Mouse (Mus musculus) forebrain, embryonic 14.5 days (tissue): ENCODE measurements around the gene Ogfod1. TPM values are rescaled to one million over a fixed set of nuclear protein-coding genes. Genes with fewer than 3 reads are reported as not detected.

Experiments
- ATAC-seq: fragments of 200-750 bp; cut with Nextera tagmentation; 2 replicates; pipeline ENCODE4 v1.8.0; 2017; ENCODE audit warnings: mild to moderate bottlenecking, moderate library complexity
- DNase-seq: peaks from one replicate; pipeline ENCODE4 v3.0.0-alpha.2; 2015; ENCODE audit warnings: low spot score
- H3K27ac ChIP-seq: fragments of 300-500 bp; sonication (generic); 2 replicates; pipeline ENCODE4 v1.5.1; 2014; ENCODE audit warnings: low read depth, mild to moderate bottlenecking, control low read depth, low read length, moderate library complexity
- H3K27me3 ChIP-seq: fragments of 300-500 bp; sonication (generic); replicated peaks from 2 replicates; pipeline ENCODE4 v1.6.1; 2014; ENCODE audit warnings: low read length, control low read depth, mixed read lengths; ENCODE audit not compliant: control insufficient read depth, insufficient read depth
- H3K36me3 ChIP-seq: fragments of 300-500 bp; sonication (generic); 2 replicates; pipeline ENCODE4 v1.6.1; 2014; ENCODE audit warnings: low read length, control low read depth; ENCODE audit not compliant: control insufficient read depth, insufficient read depth
- H3K4me1 ChIP-seq: fragments of 300-500 bp; sonication (generic); 2 replicates; pipeline ENCODE4 v1.6.1; 2014; ENCODE audit warnings: antibody characterized with exemption, low read length, control low read depth; ENCODE audit not compliant: control insufficient read depth, insufficient read depth
- H3K4me2 ChIP-seq: fragments of 300-500 bp; sonication (generic); 2 replicates; pipeline ENCODE4 v1.6.1; 2014; ENCODE audit warnings: mild to moderate bottlenecking, control low read depth, low read length
- H3K4me3 ChIP-seq: fragments of 300-500 bp; sonication (generic); 2 replicates; pipeline ENCODE4 v1.5.1; 2014; ENCODE audit warnings: low read depth, low read length, control low read depth
- H3K9ac ChIP-seq: fragments of 300-500 bp; sonication (generic); 2 replicates; pipeline ENCODE4 v1.6.1; 2014; ENCODE audit warnings: mild to moderate bottlenecking, low read length, control low read depth, moderate library complexity
- H3K9me3 ChIP-seq: fragments of 300-500 bp; sonication (generic); replicated peaks from 2 replicates; pipeline ENCODE4 v1.6.1; 2016; ENCODE audit warnings: low read length, control low read depth, mixed read lengths; ENCODE audit not compliant: control insufficient read depth
- WGBS: fragments of 180-500 bp; shearing (Covaris S2); extraction: QIAGEN DNeasy Blood & Tissue Kit; methylation state at CpG from one replicate; pipeline ENCODE4 v1.1.7; 2014; 5-methylcytosine and 5-hydroxymethylcytosine counted together
- polyA plus RNA-seq: library from polyadenylated mRNA; unstranded; fragments of >200 nt; fragmentation: Nextera tagmentation; extraction: Ambion mirVana; gene quantifications from 2 replicates; pipeline ENCODE4 v1.2.1, GENCODE M21; 2014

The Ogfod1 gene
- polyA plus RNA-seq, 1 experiment from 2014 or later, result 9.8 TPM

DNA sequence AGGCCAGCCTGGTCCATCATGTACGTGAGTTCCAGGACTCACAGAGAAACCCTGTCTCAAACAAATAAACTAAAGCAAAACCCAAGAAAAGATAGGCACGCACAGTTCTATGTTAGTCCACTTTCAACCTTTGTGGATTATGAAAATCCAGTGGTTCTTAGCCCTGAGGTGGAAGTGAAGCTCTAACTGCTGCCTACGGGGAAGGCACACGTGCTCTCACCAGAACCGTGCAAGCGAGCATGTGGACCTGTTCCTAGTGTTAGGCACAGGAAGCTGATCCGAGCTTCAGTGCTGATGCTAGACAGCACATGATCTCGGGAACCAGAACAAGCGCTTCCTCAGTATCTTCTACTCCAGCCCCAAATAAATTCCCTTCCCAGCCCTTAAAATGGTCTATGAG, 55.9 kb downstream of the Ogfod1 start:
- H3K4me3 ChIP-seq, result no peak overlapping the region
- H3K36me3 ChIP-seq, result peaks cover 8% of the 10 kb centered on the region; the same call in 1 of the 2 replicates
- H3K9ac ChIP-seq, result no peak overlapping the region
- no peak overlapping the region for H3K27ac ChIP-seq
- H3K9me3 ChIP-seq, result no peaks in the 10 kb centered on the region
- peaks cover 5% of the 10 kb centered on the region; the same call in 1 of the 2 replicates for H3K4me1 ChIP-seq
- WGBS, result 91% methylated on average over 9 of the region's 9 CpGs
- H3K4me2 ChIP-seq, result no peak overlapping the region
- no peaks in the 10 kb centered on the region for H3K27me3 ChIP-seq
- ATAC-seq, result no peak
- DNase-seq, result no peak

DNA sequence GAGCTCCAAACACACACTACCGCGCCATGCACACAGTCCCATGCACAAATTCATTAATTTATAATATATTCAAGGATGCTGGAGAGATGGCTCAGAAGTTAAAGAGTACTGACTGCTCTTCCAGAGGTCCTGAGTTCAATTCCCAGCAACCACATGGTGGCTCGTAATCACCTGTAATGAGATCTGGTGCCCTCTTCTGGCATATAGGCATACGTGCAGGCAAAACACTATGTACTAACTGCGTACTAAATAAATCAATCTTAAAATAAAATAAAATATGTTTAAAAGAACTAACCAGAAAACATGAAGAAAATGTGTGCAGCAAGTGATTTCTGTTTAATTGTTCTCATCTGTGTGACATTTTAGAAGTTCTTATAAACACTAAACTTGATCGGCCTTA, 57.3 kb downstream of the Ogfod1 start:
- no peak overlapping the region for H3K4me2 ChIP-seq
- H3K27ac ChIP-seq, result no peak overlapping the region
- no peak overlapping the region for H3K4me3 ChIP-seq
- ATAC-seq, result no peak
- H3K27me3 ChIP-seq, result no peaks in the 10 kb centered on the region
- H3K4me1 ChIP-seq, result peaks cover 12% of the 10 kb centered on the region
- DNase-seq, result no peak
- H3K9me3 ChIP-seq, result no peaks in the 10 kb centered on the region
- H3K36me3 ChIP-seq, result no peaks in the 10 kb centered on the region
- H3K9ac ChIP-seq, result no peak overlapping the region
- WGBS, result 86% methylated on average over 6 of the region's 6 CpGs

GRCm38 (mm10) chr8:94098081-94098974, 61.3 kb downstream of the Ogfod1 start, which contains the start of gene Bbs2:
Bbs2 (minus strand) TSS chr8:94098928.
- peak within 1 kb of the TSS; percentile 73 for H3K4me2 ChIP-seq
- peak within 1 kb of the TSS; percentile 40 for H3K4me3 ChIP-seq
- H3K27ac ChIP-seq, result peak within 1 kb of the TSS; percentile 99
- 1% methylated on average over 61 of the region's 61 CpGs for WGBS
- H3K9me3 ChIP-seq, result no peaks in the 10 kb centered on the region
- DNase-seq (peak; percentile 100), ATAC-seq (peak; percentile 99)
- peaks cover 12% of the 10 kb centered on the region for H3K4me1 ChIP-seq
- H3K9ac ChIP-seq, result peak within 1 kb of the TSS; percentile 82
- H3K27me3 ChIP-seq, result no peaks in the 10 kb centered on the region
- no peaks in the 10 kb centered on the region for H3K36me3 ChIP-seq

- Histone ChIP-seq H3K4me2 (peak overlapping the region; percentile 73), H3K27ac (peak overlapping the region; percentile 99), H3K9ac (peak overlapping the region; percentile 82), H3K4me1 (peaks cover 12% of the 10 kb centered on the region), H3K4me3 (peak overlapping the region; percentile 40), H3K27me3 (no peaks in the 10 kb centered on the region), H3K9me3 (no peaks in the 10 kb centered on the region), H3K36me3 (no peaks in the 10 kb centered on the region)
- DNase-seq, result peak; percentile 48
- no peak; the same call in 1 of the 2 replicates for ATAC-seq
- WGBS, result 27% methylated on average over 4 of the region's 4 CpGs
These were observed 62.0 kb downstream of the Ogfod1 start for GRCm38 (mm10) chr8:94098996-94099395.

DNA sequence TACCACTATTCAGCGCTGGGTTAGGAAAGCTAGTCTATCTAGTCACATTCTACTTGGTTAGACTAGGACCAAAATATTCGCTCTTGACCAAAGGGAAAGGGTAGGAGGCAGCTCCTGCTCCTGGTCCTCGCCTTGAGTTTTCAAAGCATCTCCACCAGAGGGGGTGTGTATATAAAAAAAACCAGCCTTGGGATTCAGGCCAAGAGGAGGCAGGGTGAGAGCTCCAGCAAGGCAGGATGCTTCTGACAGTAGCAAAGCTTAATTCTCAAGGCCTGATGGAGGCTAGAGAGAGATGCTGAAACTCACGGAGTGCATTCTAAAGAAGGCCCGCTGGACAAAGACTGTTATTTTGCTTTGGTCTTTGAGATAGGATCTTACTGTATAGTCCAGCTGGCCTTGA, 67.1 kb downstream of the Ogfod1 start:
- Histone ChIP-seq H3K4me2 (no peak overlapping the region), H3K27ac (no peak overlapping the region), H3K4me3 (no peak overlapping the region), H3K27me3 (no peaks in the 10 kb centered on the region), H3K9me3 (no peaks in the 10 kb centered on the region), H3K9ac (no peak overlapping the region), H3K4me1 (peaks cover under 1% of the 10 kb centered on the region; the same call in 1 of the 2 replicates), H3K36me3 (no peaks in the 10 kb centered on the region)
- DNase-seq (peak; percentile 61), ATAC-seq (no peak)
- WGBS, result 51% methylated on average over 5 of the region's 5 CpGs

DNA sequence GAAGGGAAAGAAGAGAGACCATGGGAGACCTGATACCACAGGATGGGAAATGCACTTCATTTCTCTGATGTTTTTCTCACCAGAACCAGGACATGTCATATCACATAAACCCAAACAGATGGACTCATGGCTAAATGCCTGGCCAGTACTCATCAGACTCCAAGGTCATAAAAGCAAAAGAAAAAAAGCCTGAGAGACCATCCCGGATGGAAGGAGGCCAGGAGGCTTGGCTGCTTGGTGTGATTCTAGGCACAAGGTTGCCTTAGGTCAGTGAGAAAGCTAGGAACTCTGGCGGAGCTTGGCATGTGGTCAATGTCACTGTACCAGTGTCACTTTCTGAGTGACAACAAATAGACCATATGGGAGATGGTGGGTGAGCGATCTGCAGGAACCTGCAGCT, 70.9 kb downstream of the Ogfod1 start:
- Histone ChIP-seq H3K4me2 (no peak overlapping the region), H3K4me3 (no peak overlapping the region), H3K27me3 (no peaks in the 10 kb centered on the region), H3K36me3 (no peaks in the 10 kb centered on the region), H3K4me1 (no peaks in the 10 kb centered on the region), H3K9me3 (no peaks in the 10 kb centered on the region), H3K27ac (no peak overlapping the region), H3K9ac (no peak overlapping the region)
- ATAC-seq, result no peak
- 89% methylated on average over 3 of the region's 3 CpGs for WGBS
- no peak for DNase-seq

DNA sequence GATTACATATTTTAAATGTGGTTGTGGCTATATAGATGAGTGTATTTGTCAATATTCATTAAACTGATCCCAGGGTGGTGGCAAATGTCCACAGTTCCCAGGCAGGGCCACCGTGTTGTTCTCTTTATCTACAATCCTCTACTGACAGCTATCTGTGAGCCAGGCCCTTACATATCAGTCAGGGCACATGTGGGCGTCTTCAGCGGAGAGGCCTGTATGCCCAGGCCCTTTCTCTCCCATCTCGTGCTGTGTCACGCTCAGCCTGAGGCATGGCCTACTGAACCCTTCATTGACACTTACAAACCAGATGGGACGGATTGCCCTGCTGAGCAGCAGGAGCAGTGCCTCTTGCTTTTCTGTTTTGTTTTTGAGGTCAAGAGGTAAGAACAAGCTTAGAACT, 72.4 kb downstream of the Ogfod1 start:
- H3K4me3 ChIP-seq, result no peak overlapping the region
- no peaks in the 10 kb centered on the region for H3K27me3 ChIP-seq
- no peak overlapping the region for H3K27ac ChIP-seq
- H3K9me3 ChIP-seq, result no peaks in the 10 kb centered on the region
- WGBS, result 87% methylated on average over 6 of the region's 6 CpGs
- no peak overlapping the region for H3K4me2 ChIP-seq
- DNase-seq (no peak), ATAC-seq (no peak)
- H3K9ac ChIP-seq, result no peak overlapping the region
- no peaks in the 10 kb centered on the region for H3K36me3 ChIP-seq
- H3K4me1 ChIP-seq, result no peaks in the 10 kb centered on the region

DNA sequence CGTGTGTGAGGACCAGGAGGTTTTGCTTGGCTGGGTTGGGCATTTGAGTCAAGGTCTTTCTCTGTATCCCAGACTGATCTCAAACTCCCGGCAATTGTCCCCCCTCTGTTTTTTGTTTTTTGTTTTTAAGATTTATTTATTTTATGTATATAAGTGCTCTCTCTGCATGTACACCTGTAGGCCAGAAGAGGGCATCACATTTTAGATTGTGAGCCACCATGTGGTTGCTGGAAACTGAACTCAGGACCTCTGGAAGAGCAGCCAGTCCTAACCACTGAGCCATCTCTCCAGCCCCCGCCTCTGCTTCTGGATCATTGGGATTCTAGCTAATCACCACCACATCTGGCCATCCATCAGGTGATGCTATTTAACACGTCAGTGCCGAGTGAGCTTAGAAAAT, 72.8 kb downstream of the Ogfod1 start:
- DNase-seq, result no peak
- Histone ChIP-seq H3K4me2 (no peak overlapping the region), H3K4me1 (no peaks in the 10 kb centered on the region), H3K4me3 (no peak overlapping the region), H3K27ac (no peak overlapping the region), H3K36me3 (no peaks in the 10 kb centered on the region), H3K27me3 (no peaks in the 10 kb centered on the region), H3K9me3 (no peaks in the 10 kb centered on the region), H3K9ac (no peak overlapping the region)
- ATAC-seq, result no peak
- WGBS, result 79% methylated on average over 5 of the region's 5 CpGs

- no peak for DNase-seq
- H3K36me3 ChIP-seq, result no peaks in the 10 kb centered on the region
- no peak overlapping the region for H3K27ac ChIP-seq
- H3K9ac ChIP-seq, result no peak overlapping the region
- H3K9me3 ChIP-seq, result no peaks in the 10 kb centered on the region
- no peaks in the 10 kb centered on the region for H3K4me1 ChIP-seq
- no peak for ATAC-seq
- no peak overlapping the region for H3K4me3 ChIP-seq
- H3K27me3 ChIP-seq, result no peaks in the 10 kb centered on the region
- no peak overlapping the region for H3K4me2 ChIP-seq
- 67% methylated on average over 6 of the region's 6 CpGs for WGBS
These were observed 73.7 kb downstream of the Ogfod1 start for GRCm38 (mm10) chr8:94110526-94111177.
